ENCODE assay signal across 10 mouse cellular contexts in genomic region chr11:109376484-109377143, GRCm38 (mm10). TPM values are rescaled to one million over a fixed set of nuclear protein-coding genes. Genes with fewer than 3 reads are reported as not detected.
DNase-seq lines count a peak whose midpoint lies in the region; ATAC-seq lines count a peak whose summit lies in the region.
"Had no signal": no experiment of that assay in that cellular context is flagged by ENCODE, and none has a peak within 500 bp of the region (broad histone marks: within the 10 kb centered on the region; RNA-seq: fewer than 3 reads in every experiment).

No protein-coding gene starts in this region.

- WGBS in neural tube, embryonic 13.5 days: 61% methylated on average over 7 of the region's 7 CpGs

- ATAC-seq in neural tube, embryonic 13.5 days (ENCODE audit: low read depth): peak; percentile 73; the same call in 1 of the 2 replicates

- no peak overlapping the region for H3K4me2 ChIP-seq in neural tube, embryonic 13.5 days

- H3K27me3 ChIP-seq in neural tube, embryonic 13.5 days: no peaks in the 10 kb centered on the region

- 0 out of 2 replicates have a peak overlapping the region, but pooled peaks have one; percentile 14 for H3K27ac ChIP-seq in neural tube, embryonic 13.5 days (replicated peaks)

- H3K9me3 ChIP-seq in neural tube, embryonic 13.5 days: no peaks in the 10 kb centered on the region

- peaks cover 25% of the 10 kb centered on the region for H3K4me1 ChIP-seq in neural tube, embryonic 13.5 days (replicated peaks)

- no peak overlapping the region for H3K9ac ChIP-seq in neural tube, embryonic 13.5 days

- peaks cover 7% of the 10 kb centered on the region for H3K36me3 ChIP-seq in neural tube, embryonic 13.5 days

- DNase-seq in layer of hippocampus, adult 9-11 months: peak; percentile 30
- no peak for DNase-seq in layer of hippocampus, postnatal 25 days (ENCODE audit: extremely low spot score in 1 of 2, low spot score in 1 of 2)
- DNase-seq in cerebellum, postnatal 14 days: peak; percentile 37 to 55
- DNase-seq in induced T-regulatory cell, adult 2 months (ENCODE audit: low read depth): peak; percentile 46
- DNase-seq in ovary, postnatal 14 days (ENCODE audit: low spot score): no peak
- no peak for DNase-seq in kidney, adult 8-10 months
- no peak for DNase-seq in frontal cortex, postnatal 14 days (ENCODE audit: low spot score in 2 of 2)

- H3K4me3 ChIP-seq in neural tube, embryonic 13.5 days: no peak overlapping the region

RNA-seq across cellular contexts. Expression of gene Gna13, which starts 14.0 kb away (rescaled TPM):
- total RNA-seq in layer of hippocampus, postnatal 25 days (2021): 10 to 100 TPM; 50.7 to 52.8 TPM
- polyA plus RNA-seq in neural tube, embryonic 13.5 days (2015; fragmentation: Nextera tagmentation; extraction: Ambion mirVana): 16.6 and 16.8 TPM in 2 replicates

RNA-seq across cellular contexts. Expression of gene 9930022D16Rik, which starts 37.1 kb away (rescaled TPM):
- total RNA-seq in layer of hippocampus, postnatal 25 days (2021): not detected
- polyA plus RNA-seq in neural tube, embryonic 13.5 days (2015; fragmentation: Nextera tagmentation; extraction: Ambion mirVana): not detected in 2 replicates
- polyA plus RNA-seq: large intestine, adult 2 months; small intestine, adult 2 months had no signal

RNA-seq across cellular contexts. Expression of gene Amz2, which starts 49.1 kb away (rescaled TPM):
- 10 to 100 TPM; 57.3 to 63.2 TPM for total RNA-seq in layer of hippocampus, postnatal 25 days (2021)
- polyA plus RNA-seq in neural tube, embryonic 13.5 days (2015; fragmentation: Nextera tagmentation; extraction: Ambion mirVana): 49.1 and 61.1 TPM in 2 replicates

Comparison
In these comparisons a context has a peak if more than half of its experiments do, and no peak if none do; other contexts are left out.
1. DNase-seq: peak in layer of hippocampus, adult 9-11 months (single experiment), cerebellum, postnatal 14 days (2 of 2) and induced T-regulatory cell, adult 2 months (single experiment); none in layer of hippocampus, postnatal 25 days (0 of 2), ovary, postnatal 14 days (single experiment), kidney, adult 8-10 months (0 of 2) and frontal cortex, postnatal 14 days (0 of 2).